Mouse (Mus musculus) cerebellum, postnatal 14 days (tissue): ENCODE results near the gene Pla2g3.

ENCODE experiments used
- DNase-seq, 2 experiments: peaks; one replicate each; pipeline ENCODE4 v3.0.0; 2021; ENCODE audit warnings: mixed read lengths in 2 of 2

Pla2g3 gene

GRCm38 (mm10) chr11:3521339-3522224 is 33.5 kb downstream of the Pla2g3 start:
- peak in 1 of 2 experiments; percentile 50 for DNase-seq

GRCm38 (mm10) chr11:3522285-3523000 is 34.4 kb downstream of the Pla2g3 start:
- no peak for DNase-seq

GRCm38 (mm10) chr11:3523840-3524582 is 35.9 kb downstream of the Pla2g3 start:
- no peak for DNase-seq

- no peak for DNase-seq
Measured at GRCm38 (mm10) chr11:3525560-3525959, 37.5 kb downstream of the Pla2g3 start.

- DNase-seq, result no peak
Measured at GRCm38 (mm10) chr11:3526207-3526606, 38.1 kb downstream of the Pla2g3 start.

GRCm38 (mm10) chr11:3526979-3527738 is 39.1 kb downstream of the Pla2g3 start:
- DNase-seq, result peak in 1 of 2 experiments; percentile 65

GRCm38 (mm10) chr11:3527766-3528165 is 39.7 kb downstream of the Pla2g3 start:
- DNase-seq, result peak in 1 of 2 experiments; percentile 59

- DNase-seq, result no peak
Measured at GRCm38 (mm10) chr11:3528208-3528607, 40.1 kb downstream of the Pla2g3 start.

GRCm38 (mm10) chr11:3529476-3530252 is 41.6 kb downstream of the Pla2g3 start:
- no peak for DNase-seq

GRCm38 (mm10) chr11:3530731-3531130 is 42.6 kb downstream of the Pla2g3 start:
- no peak for DNase-seq

- DNase-seq, result peak; percentile 70 to 80
Measured at GRCm38 (mm10) chr11:3531634-3532033, 43.5 kb downstream of the Pla2g3 start.

- DNase-seq, result peak in 1 of 2 experiments; percentile 14
Measured at GRCm38 (mm10) chr11:3532101-3532931, 44.2 kb downstream of the Pla2g3 start.

- peak in 1 of 2 experiments; percentile 26 for DNase-seq
Measured at GRCm38 (mm10) chr11:3533406-3533932, 45.4 kb downstream of the Pla2g3 start.

GRCm38 (mm10) chr11:3534956-3535355 is 46.9 kb downstream of the Pla2g3 start:
- no peak for DNase-seq

- DNase-seq, result peak; percentile 96 to 98
Measured at GRCm38 (mm10) chr11:3535406-3535986, 47.4 kb downstream of the Pla2g3 start.

- peak in 1 of 2 experiments; percentile 20 for DNase-seq
Measured at GRCm38 (mm10) chr11:3536082-3536481, 48.0 kb downstream of the Pla2g3 start.

- DNase-seq, result peak in 1 of 2 experiments; percentile 20
Measured at GRCm38 (mm10) chr11:3536745-3537333, 48.8 kb downstream of the Pla2g3 start.

GRCm38 (mm10) chr11:3537711-3538110 is 49.6 kb downstream of the Pla2g3 start:
- no peak for DNase-seq

GRCm38 (mm10) chr11:3538341-3538740 is 50.3 kb downstream of the Pla2g3 start:
- DNase-seq, result peak in 1 of 2 experiments; percentile 12
